ENCODE assay signal across 8 mouse cellular contexts in the genomic region with DNA sequence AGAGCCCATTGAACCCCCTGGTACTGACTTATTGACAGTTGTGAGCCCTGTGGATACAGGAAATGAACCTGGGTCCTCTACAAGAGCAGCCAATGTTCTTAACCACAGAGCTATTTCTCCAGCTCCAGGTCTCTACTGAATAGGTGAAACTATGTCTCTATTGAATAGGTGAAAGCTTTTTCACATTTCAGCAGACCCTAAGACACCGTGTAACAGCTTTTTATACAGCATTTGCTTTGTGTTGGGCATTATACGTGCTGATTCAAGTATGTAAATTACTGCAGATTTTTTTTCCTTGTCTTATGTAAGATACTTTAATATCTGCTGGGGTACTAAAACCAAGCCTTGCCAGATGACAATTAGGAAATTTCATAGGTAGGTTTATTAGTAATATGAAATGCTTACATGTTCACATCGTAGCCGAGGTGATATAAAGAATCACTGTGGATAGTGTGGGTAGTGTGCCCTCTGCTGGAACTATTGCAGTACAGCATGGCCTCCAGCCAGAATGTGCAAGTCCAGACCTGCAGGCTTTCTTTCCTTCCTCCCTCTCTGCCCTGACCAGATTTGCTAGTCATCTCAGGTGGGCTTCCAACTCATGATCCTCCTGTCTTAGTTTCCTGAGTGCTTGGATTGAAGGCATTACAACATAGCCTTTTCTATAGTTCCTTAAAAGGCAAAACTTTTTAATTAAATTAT. TPM values are rescaled to one million over a fixed set of nuclear protein-coding genes. Genes with fewer than 3 reads are reported as not detected.
DNase-seq lines count a peak whose midpoint lies in the region.

No protein-coding gene starts in this region.

- peak; percentile 70 for DNase-seq in ES-CJ7 (ENCODE audit: low read depth, low spot score)
- peak; percentile 71 for DNase-seq in adrenal gland, postnatal 14 days
- peak; percentile 62 for DNase-seq in embryo, embryonic 9.5 days (ENCODE audit: extremely low spot score)
- DNase-seq in heart, postnatal 36 days, result peak; percentile 51 to 56
- DNase-seq in layer of hippocampus, adult 18-20 months (ENCODE audit: low spot score in 2 of 2), result peak; percentile 55 to 88
- peak; percentile 64 for DNase-seq in lung, postnatal 14 days
- DNase-seq in ovary, postnatal 36 days (ENCODE audit: low spot score), result peak; percentile 57
- DNase-seq in yolk sac, embryonic 10.5 days (ENCODE audit: low spot score), result peak; percentile 36

- intact Hi-C loops in heart, postnatal 36 days (cut with DNase I), result loop anchor here (1.0 kb wide), 2 partner anchors 275 to 322 kb away; no protein-coding TSS in a partner anchor

RNA-seq across cellular contexts. Expression of a gene that starts 37.6 kb away (rescaled TPM):
- 0.41 and 0.53 TPM in 2 replicates for total RNA-seq in adrenal gland, postnatal 14 days (2021)
- total RNA-seq in heart, postnatal 36 days (2021), result 10 to 100 TPM; 34.9 to 35.6 TPM
- 1 to 10 TPM; 3.6 to 4.0 TPM for total RNA-seq in layer of hippocampus, adult 18-20 months (2021)

Comparison
In these comparisons a context has a peak if more than half of its experiments do, and no peak if none do; other contexts are left out.
1. Peak in every context shown above with its lines: DNase-seq.
2. RNA of a gene that starts 37.6 kb away (total RNA-seq): 34.9 to 35.6 TPM in heart, postnatal 36 days; 3.6 to 4.0 TPM in layer of hippocampus, adult 18-20 months and 0.41 to 0.53 TPM in adrenal gland, postnatal 14 days; every median in the first group is over 4 times any median in the second.